Mouse (Mus musculus): ENCODE data around the gene Palm2.

DNA sequence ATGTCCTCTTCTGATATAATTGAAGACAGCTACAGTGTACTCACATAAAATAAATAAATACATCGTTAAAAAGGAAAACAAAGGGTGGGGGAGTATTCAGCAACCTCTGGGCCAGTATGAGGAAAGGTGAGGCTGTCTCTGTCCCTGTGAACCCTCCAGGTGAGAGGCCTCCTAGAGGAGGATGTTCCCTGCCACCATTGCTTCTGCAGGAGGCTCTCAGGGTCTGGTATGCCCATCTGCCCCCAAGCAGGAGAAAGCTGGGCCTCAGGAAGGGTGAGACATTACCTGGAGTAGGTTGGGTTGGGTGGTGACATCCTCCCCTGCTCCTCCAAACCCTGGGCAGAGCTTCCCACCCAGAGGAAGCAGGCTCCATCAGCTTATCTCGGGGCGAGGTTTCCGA lies 316.6 kb downstream of the Palm2 start:
- TF ChIP-seq CTCF (IDR thresholded peaks at IDR 0.05; ENCODE audit: insufficient read depth, low read length) (no peak), POLR2A (IDR thresholded peaks at IDR 0.05; ENCODE audit: borderline replicate concordance, extremely low read depth, low read depth, low read length) (no peak)
